Mouse (Mus musculus) stomach, embryonic 14.5 days (tissue): ENCODE results near the gene Cend1. TPM values are rescaled to one million over a fixed set of nuclear protein-coding genes. Genes with fewer than 3 reads are reported as not detected.

Source experiments
- ATAC-seq: fragments of 200-750 bp; cut with Nextera tagmentation; 2 replicates; pipeline ENCODE4 v1.8.0; 2017; ENCODE audit warnings: low read depth, moderate TSS enrichment; ENCODE audit not compliant: insufficient number of reproducible peaks, insufficient read depth, low FRiP score
- H3K27ac ChIP-seq: fragments of 300-500 bp; sonication (generic); 2 replicates; pipeline ENCODE4 v1.5.1; 2014; ENCODE audit warnings: mild to moderate bottlenecking, low read length, moderate library complexity, mixed read lengths
- H3K27me3 ChIP-seq: fragments of 300-500 bp; sonication (generic); 2 replicates; pipeline ENCODE4 v1.6.1; 2014; ENCODE audit warnings: low read length, control low read depth, mixed read lengths; ENCODE audit not compliant: control insufficient read depth, insufficient read depth
- H3K36me3 ChIP-seq: fragments of 300-500 bp; sonication (generic); 2 replicates; pipeline ENCODE4 v1.6.1; 2014; ENCODE audit warnings: mild to moderate bottlenecking, control low read depth, low read length, moderate library complexity, mixed read lengths; ENCODE audit not compliant: control insufficient read depth, insufficient read depth
- H3K4me1 ChIP-seq: fragments of 300-500 bp; sonication (generic); 2 replicates; pipeline ENCODE4 v1.6.1; 2014; ENCODE audit warnings: low read length, control low read depth, mixed read lengths; ENCODE audit not compliant: control insufficient read depth, insufficient read depth
- H3K4me2 ChIP-seq: fragments of 300-500 bp; sonication (generic); replicated peaks from 2 replicates; pipeline ENCODE4 v1.6.1; 2014; ENCODE audit warnings: low read depth, low read length, control low read depth
- H3K4me3 ChIP-seq: fragments of 300-500 bp; sonication (generic); 2 replicates; pipeline ENCODE4 v1.5.1; 2014; ENCODE audit warnings: low read depth, low read length, control low read depth
- H3K9ac ChIP-seq: fragments of 300-500 bp; sonication (generic); replicated peaks from 2 replicates; pipeline ENCODE4 v1.6.1; 2014; ENCODE audit warnings: low read depth, mild to moderate bottlenecking, control low read depth, low read length, moderate library complexity, mixed read lengths
- H3K9me3 ChIP-seq: fragments of 300-500 bp; sonication (generic); 2 replicates; pipeline ENCODE4 v1.6.1; 2016; ENCODE audit warnings: low read depth, low read length, control low read depth; ENCODE audit not compliant: control insufficient read depth
- WGBS: fragments of 180-500 bp; shearing (Covaris S2); extraction: QIAGEN DNeasy Blood & Tissue Kit; methylation state at CpG from one replicate; pipeline ENCODE4 v1.1.7; 2014; 5-methylcytosine and 5-hydroxymethylcytosine counted together
- polyA plus RNA-seq: library from polyadenylated mRNA; unstranded; fragments of >200 nt; fragmentation: Nextera tagmentation; extraction: Ambion mirVana; gene quantifications from 2 replicates; pipeline ENCODE4 v1.2.1, GENCODE M21; 2014

Gene Cend1
- polyA plus RNA-seq, 1 experiment from 2014 or later: 1.9 TPM

GRCm38 (mm10) chr7:141437178-141438120 lies 8.2 kb upstream of the Cend1 start, which contains the start of gene Slc25a22:
TSS of gene Slc25a22 (minus strand) at chr7:141437892.
- peak within 1 kb of the TSS; percentile 90 for H3K4me2 ChIP-seq
- 5% methylated on average over 53 of the region's 53 CpGs for WGBS
- peak within 1 kb of the TSS; percentile 68 for H3K4me3 ChIP-seq
- H3K27me3 ChIP-seq: no peaks in the 10 kb centered on the region
- H3K4me1 ChIP-seq: peaks cover 28% of the 10 kb centered on the region
- H3K9ac ChIP-seq: peak within 1 kb of the TSS; percentile 69
- ATAC-seq: peak; percentile 74
- no peaks in the 10 kb centered on the region for H3K9me3 ChIP-seq
- peak within 1 kb of the TSS; percentile 1; the same call in 1 of the 2 replicates for H3K27ac ChIP-seq
- peaks cover 22% of the 10 kb centered on the region for H3K36me3 ChIP-seq

GRCm38 (mm10) chr7:141436523-141436892 lies 7.2 kb upstream of the Cend1 start:
- no peaks in the 10 kb centered on the region for H3K9me3 ChIP-seq
- no peak overlapping the region; the same call in 1 of the 2 replicates for H3K9ac ChIP-seq
- WGBS: 65% methylated on average over 2 of the region's 2 CpGs
- H3K4me2 ChIP-seq: peak overlapping the region; percentile 90
- peaks cover 30% of the 10 kb centered on the region for H3K36me3 ChIP-seq
- no peak for ATAC-seq
- peaks cover 24% of the 10 kb centered on the region for H3K4me1 ChIP-seq
- no peaks in the 10 kb centered on the region for H3K27me3 ChIP-seq
- peak overlapping the region; percentile 68 for H3K4me3 ChIP-seq
- no peak overlapping the region for H3K27ac ChIP-seq

DNA sequence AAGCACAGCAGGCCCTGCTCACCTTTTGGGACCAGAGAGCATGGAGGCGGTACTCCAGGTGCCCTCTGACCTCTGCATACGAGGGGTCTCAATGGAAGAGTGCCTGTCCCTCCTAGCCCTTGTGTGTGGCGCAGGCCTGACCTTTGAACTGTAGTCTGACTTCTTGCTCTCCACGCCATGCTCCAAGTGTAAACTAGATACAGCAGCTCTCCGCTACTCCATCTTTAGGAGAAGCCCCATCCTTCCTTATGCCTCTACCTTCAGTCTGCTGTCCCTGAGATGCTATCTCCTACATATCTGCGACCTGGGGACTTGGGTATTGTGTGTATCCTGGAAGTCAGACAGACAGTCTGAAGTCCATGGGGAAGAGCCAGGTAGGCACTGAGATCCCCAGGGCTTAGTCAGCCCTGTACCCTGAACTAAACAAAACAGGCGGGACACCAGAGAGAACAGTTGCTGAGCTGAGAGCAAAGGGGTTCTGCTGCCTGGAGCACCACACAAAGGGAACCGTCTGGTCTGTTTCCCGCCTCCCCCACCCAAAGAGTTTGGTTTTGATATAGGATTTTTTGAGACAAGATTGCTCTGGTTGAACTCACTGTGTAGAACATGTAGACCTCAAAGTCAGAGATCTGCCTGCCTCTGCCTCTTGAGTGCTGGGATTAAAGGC lies 6.7 kb upstream of the Cend1 start:
- Histone ChIP-seq H3K4me3 (no peak overlapping the region), H3K9me3 (no peaks in the 10 kb centered on the region), H3K27me3 (no peaks in the 10 kb centered on the region), H3K4me2 (no peak overlapping the region; the same call in 1 of the 2 replicates), H3K4me1 (peaks cover 24% of the 10 kb centered on the region), H3K27ac (no peak overlapping the region), H3K9ac (no peak overlapping the region), H3K36me3 (peaks cover 30% of the 10 kb centered on the region)
- ATAC-seq: no peak
- 80% methylated on average over 9 of the region's 9 CpGs for WGBS

- 4% methylated on average over 17 of the region's 17 CpGs for WGBS
- no peaks in the 10 kb centered on the region for H3K27me3 ChIP-seq
- H3K4me2 ChIP-seq: peak overlapping the region; percentile 57
- peak overlapping the region; percentile 21; the same call in 1 of the 2 replicates for H3K27ac ChIP-seq
- peaks cover 26% of the 10 kb centered on the region for H3K4me1 ChIP-seq
- peak; percentile 30; the same call in 1 of the 2 replicates for ATAC-seq
- H3K9me3 ChIP-seq: no peaks in the 10 kb centered on the region
- peak overlapping the region; percentile 33 for H3K4me3 ChIP-seq
- H3K9ac ChIP-seq: no peak overlapping the region; the same call in 1 of the 2 replicates
- peaks cover 36% of the 10 kb centered on the region for H3K36me3 ChIP-seq
Measured at GRCm38 (mm10) chr7:141435129-141435855, 6.0 kb upstream of the Cend1 start.

DNA sequence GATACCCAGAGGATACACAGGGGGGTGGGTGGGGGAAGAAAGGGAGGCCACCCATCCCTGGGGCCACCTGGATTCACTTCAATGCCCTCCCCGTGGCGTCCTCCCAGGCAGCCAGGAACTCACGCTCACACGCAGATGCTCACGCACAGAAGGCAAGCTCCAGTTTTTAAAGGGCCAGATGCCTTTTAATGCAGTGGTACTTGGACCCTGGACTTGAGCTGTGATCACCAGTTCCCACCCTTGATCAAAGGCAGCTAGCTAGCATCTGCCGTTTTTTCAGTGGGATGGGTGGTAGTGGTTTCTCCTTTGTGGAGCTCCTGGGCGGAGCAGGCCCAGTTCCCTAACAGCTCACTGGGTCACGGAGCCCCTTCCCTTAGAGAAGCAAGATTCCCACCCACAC lies 5.2 kb upstream of the Cend1 start:
- H3K4me3 ChIP-seq: peak overlapping the region; percentile 33
- peak overlapping the region; percentile 57 for H3K4me2 ChIP-seq
- H3K4me1 ChIP-seq: peaks cover 34% of the 10 kb centered on the region
- H3K27ac ChIP-seq: peak overlapping the region; percentile 21; the same call in 1 of the 2 replicates
- H3K27me3 ChIP-seq: no peaks in the 10 kb centered on the region
- no peaks in the 10 kb centered on the region for H3K9me3 ChIP-seq
- H3K36me3 ChIP-seq: peaks cover 33% of the 10 kb centered on the region
- 16% methylated on average over 8 of the region's 8 CpGs for WGBS
- no peak for ATAC-seq
- H3K9ac ChIP-seq: no peak overlapping the region

- H3K9me3 ChIP-seq: no peaks in the 10 kb centered on the region
- H3K4me2 ChIP-seq: peak overlapping the region; percentile 57
- H3K27me3 ChIP-seq: no peaks in the 10 kb centered on the region
- H3K4me3 ChIP-seq: peak overlapping the region; percentile 33
- no peak overlapping the region for H3K9ac ChIP-seq
- H3K4me1 ChIP-seq: peaks cover 34% of the 10 kb centered on the region
- H3K27ac ChIP-seq: no peak overlapping the region
- peaks cover 33% of the 10 kb centered on the region for H3K36me3 ChIP-seq
- 67% methylated on average over 15 of the region's 15 CpGs for WGBS
- no peak for ATAC-seq
Measured at GRCm38 (mm10) chr7:141433517-141434400, 4.5 kb upstream of the Cend1 start.

DNA sequence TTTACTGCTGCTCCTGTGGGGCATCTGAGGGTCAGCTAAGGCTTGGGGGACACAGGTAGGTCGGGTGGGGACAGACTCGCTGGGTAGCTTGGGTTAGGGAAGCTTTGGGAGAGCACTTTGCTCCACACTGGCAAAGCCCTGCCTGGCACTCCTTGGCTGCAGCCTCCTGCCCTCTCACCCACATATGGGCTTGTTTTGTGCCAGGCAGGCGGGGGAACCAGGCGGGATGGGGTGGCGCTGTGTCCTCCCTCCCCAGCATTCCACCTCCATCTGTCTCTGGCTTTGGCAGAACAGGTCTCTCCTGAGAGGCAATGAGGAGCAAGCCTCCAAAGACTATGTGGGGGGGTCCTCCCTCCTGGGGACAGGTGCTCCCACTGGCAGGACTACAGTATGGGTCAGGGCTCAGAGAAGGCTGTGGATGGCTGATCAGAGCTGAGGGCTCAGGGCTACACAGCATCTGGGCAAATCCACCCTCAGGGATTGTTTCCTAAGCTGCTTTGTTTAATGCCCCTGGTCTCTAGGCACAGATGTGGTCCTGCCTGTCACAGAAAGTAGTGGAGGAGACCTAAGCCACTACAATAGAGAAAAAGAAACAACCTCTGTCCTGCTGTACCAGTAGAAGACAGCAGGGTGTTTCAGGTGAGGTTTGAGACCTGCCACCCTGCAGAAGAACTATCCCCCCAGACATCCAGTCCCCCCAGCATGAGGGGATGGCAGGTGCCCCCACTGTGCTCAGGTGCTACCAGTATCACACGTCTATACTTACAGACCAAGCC lies 3.6 kb upstream of the Cend1 start:
- no peak for ATAC-seq
- Histone ChIP-seq H3K36me3 (peaks cover 26% of the 10 kb centered on the region), H3K9me3 (no peaks in the 10 kb centered on the region), H3K27ac (no peak overlapping the region), H3K9ac (0 out of 2 replicates have a peak overlapping the region, but pooled peaks have one; percentile 10), H3K4me3 (no peak overlapping the region), H3K4me2 (no peak overlapping the region), H3K4me1 (peaks cover 34% of the 10 kb centered on the region), H3K27me3 (no peaks in the 10 kb centered on the region)
- 79% methylated on average over 6 of the region's 6 CpGs for WGBS
